Mouse (Mus musculus) hindbrain, embryonic 15.5 days (tissue): Measurements from ENCODE around the gene Kin. TPM values are rescaled to one million over a fixed set of nuclear protein-coding genes. Genes with fewer than 3 reads are reported as not detected.

Source experiments
- ATAC-seq: fragments of 200-750 bp; cut with Nextera tagmentation; 2 replicates; pipeline ENCODE4 v1.8.0; 2017; ENCODE audit warnings: low read depth, moderate number of reproducible peaks, moderate TSS enrichment; ENCODE audit not compliant: low FRiP score
- H3K27ac ChIP-seq: fragments of 300-500 bp; sonication (generic); replicated peaks from 2 replicates; pipeline ENCODE4 v1.5.1; 2015; ENCODE audit warnings: mild to moderate bottlenecking, inconsistent platforms
- H3K27me3 ChIP-seq: fragments of 300-500 bp; sonication (generic); 2 replicates; pipeline ENCODE4 v1.6.1; 2015; ENCODE audit warnings: control low read depth, inconsistent platforms
- H3K36me3 ChIP-seq: fragments of 300-500 bp; sonication (generic); 2 replicates; pipeline ENCODE4 v1.6.1; 2015; ENCODE audit warnings: control low read depth, inconsistent platforms
- H3K4me1 ChIP-seq: fragments of 300-500 bp; sonication (generic); replicated peaks from 2 replicates; pipeline ENCODE4 v1.6.1; 2015; ENCODE audit warnings: control low read depth, inconsistent platforms
- H3K4me2 ChIP-seq: fragments of 300-500 bp; sonication (generic); 2 replicates; pipeline ENCODE4 v1.6.1; 2015; ENCODE audit warnings: moderate library complexity, mild to moderate bottlenecking, inconsistent platforms
- H3K4me3 ChIP-seq: fragments of 300-500 bp; sonication (generic); 2 replicates; pipeline ENCODE4 v1.5.1; 2015; ENCODE audit warnings: mild to moderate bottlenecking, inconsistent platforms
- H3K9ac ChIP-seq: fragments of 300-500 bp; sonication (generic); 2 replicates; pipeline ENCODE4 v1.6.1; 2015; ENCODE audit warnings: inconsistent platforms
- H3K9me3 ChIP-seq: fragments of 300-500 bp; sonication (generic); 2 replicates; pipeline ENCODE4 v1.6.1; 2016; ENCODE audit warnings: control low read depth, inconsistent platforms
- WGBS: fragments of 180-500 bp; shearing (Covaris S2); methylation state at CpG from one replicate; pipeline ENCODE4 v1.1.7; 2015; 5-methylcytosine and 5-hydroxymethylcytosine counted together
- polyA plus RNA-seq: library from polyadenylated mRNA; unstranded; fragments of >200 nt; fragmentation: Nextera tagmentation; extraction: Ambion mirVana; gene quantifications from 2 replicates; pipeline ENCODE4 v1.2.1, GENCODE M21; 2015

Gene Kin
- polyA plus RNA-seq, 1 experiment from 2014 or later = 27.7 TPM

GRCm38 (mm10) chr2:10079745-10080309 lies 566 bp upstream of the Kin start:
- H3K4me1 ChIP-seq = peaks cover 39% of the 10 kb centered on the region
- H3K4me3 ChIP-seq = peak overlapping the region; percentile 95
- H3K27me3 ChIP-seq = no peaks in the 10 kb centered on the region
- peak; percentile 71 for ATAC-seq
- H3K4me2 ChIP-seq = peak overlapping the region; percentile 61
- no peaks in the 10 kb centered on the region for H3K9me3 ChIP-seq
- WGBS = under 1% methylated on average over 28 of the region's 28 CpGs
- peak overlapping the region; percentile 95 for H3K9ac ChIP-seq
- H3K36me3 ChIP-seq = no peaks in the 10 kb centered on the region
- H3K27ac ChIP-seq = peak overlapping the region; percentile 96

DNA sequence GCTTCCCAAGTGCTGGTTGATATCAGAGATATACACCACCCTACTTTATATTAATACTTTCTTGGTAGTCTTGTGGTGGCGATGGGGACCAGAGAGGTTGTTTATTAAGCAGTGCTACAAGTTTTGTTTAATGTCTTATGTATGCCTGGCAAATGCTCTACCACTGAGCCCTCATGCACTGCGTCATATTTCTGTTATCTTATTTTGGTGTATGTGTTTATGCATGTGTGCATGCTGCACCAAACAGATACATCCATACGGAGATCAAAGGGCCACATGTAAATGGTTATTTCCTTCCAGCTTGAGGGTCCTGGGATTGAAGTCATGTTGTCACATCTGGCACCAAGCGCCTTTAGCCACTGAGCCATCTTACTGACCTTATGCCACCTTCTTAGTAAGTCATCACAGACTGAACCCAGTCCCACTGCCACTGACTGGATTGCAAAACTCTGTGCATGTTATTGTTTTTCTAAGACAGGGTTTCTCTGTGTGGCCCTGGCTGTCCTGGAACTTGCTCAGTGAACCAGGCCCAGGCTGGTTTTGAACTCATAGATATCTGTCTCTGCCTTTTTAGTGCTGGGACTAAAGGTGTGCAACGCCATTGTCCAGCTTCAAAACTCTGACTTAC lies 1.2 kb downstream of the Kin start:
- H3K36me3 ChIP-seq = no peaks in the 10 kb centered on the region
- no peak for ATAC-seq
- H3K27ac ChIP-seq = no peak overlapping the region
- H3K9me3 ChIP-seq = no peaks in the 10 kb centered on the region
- no peaks in the 10 kb centered on the region for H3K27me3 ChIP-seq
- peak overlapping the region; percentile 98 for H3K9ac ChIP-seq
- 89% methylated on average over 5 of the region's 5 CpGs for WGBS
- peak overlapping the region; percentile 76 for H3K4me2 ChIP-seq
- H3K4me3 ChIP-seq = peak overlapping the region; percentile 95
- peaks cover 37% of the 10 kb centered on the region for H3K4me1 ChIP-seq

GRCm38 (mm10) chr2:10082737-10083136 lies 2.3 kb downstream of the Kin start:
- no peaks in the 10 kb centered on the region for H3K9me3 ChIP-seq
- no peak overlapping the region for H3K4me3 ChIP-seq
- 82% methylated on average over 1 of the region's 1 CpGs for whole genome bisulfite sequencing
- ATAC-seq = no peak
- H3K9ac ChIP-seq = no peak overlapping the region
- 0 out of 2 replicates have a peak, but pooled peaks cover 6% of the 10 kb centered on the region for H3K36me3 ChIP-seq
- no peaks in the 10 kb centered on the region for H3K27me3 ChIP-seq
- H3K27ac ChIP-seq = no peak overlapping the region
- peaks cover 27% of the 10 kb centered on the region for H3K4me1 ChIP-seq
- H3K4me2 ChIP-seq = no peak overlapping the region

DNA sequence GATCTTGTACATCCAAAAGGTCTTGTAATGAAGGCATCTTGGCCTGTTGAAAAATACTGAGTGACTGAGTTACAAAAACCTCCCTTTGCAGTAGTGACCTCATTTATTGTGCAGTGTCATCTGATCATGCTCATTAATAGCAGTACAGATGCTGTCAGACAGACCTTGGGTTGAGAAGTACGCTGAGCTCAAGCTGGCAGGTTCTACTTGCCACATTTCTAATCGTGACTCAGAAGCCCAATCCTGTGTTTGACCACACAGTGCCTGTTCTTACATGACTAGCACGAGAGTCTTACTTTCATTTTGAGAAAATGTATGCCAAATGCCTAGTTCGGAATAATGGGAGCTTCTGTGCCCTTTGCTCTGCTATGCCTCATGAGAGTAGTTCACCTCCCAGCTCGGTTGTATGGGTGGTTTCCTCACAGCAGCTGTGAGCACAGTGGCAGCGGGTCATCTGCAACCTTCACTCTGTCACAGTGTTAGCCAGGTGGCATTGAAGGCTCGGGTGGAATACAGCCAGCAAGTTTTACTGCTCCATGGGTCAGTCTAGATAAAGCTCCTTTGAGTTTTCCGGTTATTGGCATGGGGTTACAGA lies 7.0 kb downstream of the Kin start:
- H3K27ac ChIP-seq = no peak overlapping the region
- H3K9me3 ChIP-seq = no peaks in the 10 kb centered on the region
- H3K9ac ChIP-seq = no peak overlapping the region
- peaks cover 34% of the 10 kb centered on the region for H3K36me3 ChIP-seq
- WGBS = 79% methylated on average over 8 of the region's 8 CpGs
- ATAC-seq = no peak
- H3K4me1 ChIP-seq = no peaks in the 10 kb centered on the region
- H3K27me3 ChIP-seq = no peaks in the 10 kb centered on the region
- no peak overlapping the region for H3K4me2 ChIP-seq
- no peak overlapping the region for H3K4me3 ChIP-seq

DNA sequence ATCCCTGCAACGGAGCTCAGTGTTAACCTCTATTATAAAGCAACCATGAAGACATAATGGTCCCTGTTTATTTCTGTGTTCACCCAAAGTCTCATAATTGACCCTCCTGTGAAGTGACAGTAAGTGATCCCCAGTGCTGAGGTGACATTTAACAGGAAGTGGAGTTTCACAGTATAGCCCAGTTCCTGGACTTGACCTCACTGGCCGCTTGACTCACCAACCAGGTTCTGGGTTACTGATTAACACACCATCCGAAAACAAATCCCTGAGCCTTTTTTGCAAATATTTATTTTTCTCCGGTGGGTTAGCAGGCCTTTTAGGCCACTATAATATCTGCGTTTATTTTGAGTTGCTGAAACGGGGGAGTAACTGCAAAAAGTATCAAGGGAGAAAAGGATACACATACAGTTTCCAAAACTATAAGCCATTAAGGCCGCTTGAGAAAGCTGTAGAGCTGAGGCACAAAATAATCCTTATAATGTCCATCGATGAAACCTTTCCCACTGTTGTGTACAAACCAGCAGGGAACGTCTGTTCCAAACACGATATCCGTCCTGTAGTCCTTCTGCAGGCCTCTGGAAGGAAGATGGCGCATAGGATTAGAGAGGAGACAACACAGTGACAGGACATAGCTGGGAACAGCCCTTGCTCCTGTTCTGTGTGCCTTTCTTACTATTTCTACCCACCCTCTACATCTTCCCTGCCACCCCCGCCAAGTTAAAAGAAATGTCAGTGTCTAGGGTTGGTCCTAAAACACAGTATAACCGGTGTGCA lies 14.1 kb downstream of the Kin start:
- no peak overlapping the region for H3K4me2 ChIP-seq
- no peak overlapping the region for H3K27ac ChIP-seq
- 0 out of 2 replicates have a peak, but pooled peaks have one; percentile 24 for ATAC-seq
- no peak overlapping the region for H3K4me3 ChIP-seq
- no peaks in the 10 kb centered on the region for H3K27me3 ChIP-seq
- H3K36me3 ChIP-seq = peaks cover 32% of the 10 kb centered on the region
- WGBS = 89% methylated on average over 14 of the region's 14 CpGs
- H3K9ac ChIP-seq = no peak overlapping the region
- H3K4me1 ChIP-seq = no peaks in the 10 kb centered on the region
- H3K9me3 ChIP-seq = no peaks in the 10 kb centered on the region

- WGBS = 37% methylated on average over 9 of the region's 9 CpGs
- Histone ChIP-seq H3K4me1 (no peaks in the 10 kb centered on the region), H3K27ac (no peak overlapping the region), H3K4me2 (no peak overlapping the region), H3K36me3 (no peaks in the 10 kb centered on the region), H3K4me3 (no peak overlapping the region), H3K9me3 (no peaks in the 10 kb centered on the region), H3K9ac (no peak overlapping the region), H3K27me3 (no peaks in the 10 kb centered on the region)
- no peak for ATAC-seq
Observed at GRCm38 (mm10) chr2:10098598-10099215, 18.3 kb downstream of the Kin start.

DNA sequence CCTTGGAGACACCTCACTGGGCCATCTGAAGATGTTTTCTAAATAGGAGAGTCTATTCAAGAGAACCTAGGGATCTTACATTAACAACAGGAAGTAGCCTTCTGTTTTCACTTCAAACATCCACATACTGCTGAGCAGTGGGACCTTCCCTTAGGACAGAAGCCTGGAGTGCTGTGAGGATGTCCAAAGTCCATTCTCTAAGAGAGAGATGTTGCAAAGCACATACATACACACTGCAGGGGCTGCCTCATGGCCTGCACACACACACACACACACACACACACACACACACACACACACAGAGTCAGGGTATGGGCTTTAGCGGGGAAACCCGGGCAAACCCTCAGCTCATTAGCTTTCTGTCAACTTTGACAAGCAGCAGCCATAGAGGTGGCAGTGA lies 20.1 kb downstream of the Kin start:
- Histone ChIP-seq H3K27me3 (no peaks in the 10 kb centered on the region), H3K4me1 (no peaks in the 10 kb centered on the region), H3K4me2 (no peak overlapping the region), H3K4me3 (no peak overlapping the region), H3K9ac (no peak overlapping the region), H3K9me3 (no peaks in the 10 kb centered on the region), H3K36me3 (no peaks in the 10 kb centered on the region), H3K27ac (no peak overlapping the region)
- ATAC-seq = no peak; the same call in 1 of the 2 replicates
- WGBS = 78% methylated on average over 2 of the region's 2 CpGs

DNA sequence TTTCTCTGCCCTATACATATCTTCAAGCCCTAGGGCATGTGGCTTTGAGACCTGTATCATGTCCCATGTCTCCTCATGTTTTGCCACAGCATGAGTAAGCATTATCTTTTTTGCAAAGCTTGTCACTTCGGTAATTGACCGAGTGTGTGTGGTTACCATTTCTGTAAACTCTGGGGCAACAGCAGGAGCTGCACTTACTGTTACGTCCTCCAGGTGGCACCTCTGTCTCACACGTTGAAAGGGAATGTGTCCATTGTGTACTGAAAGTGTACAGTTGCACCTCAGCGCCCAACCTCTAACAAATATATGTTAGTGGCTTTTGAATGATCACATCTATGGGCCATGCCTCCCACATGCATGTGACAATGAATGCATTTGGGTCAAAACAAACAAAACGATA lies 20.8 kb downstream of the Kin start:
- no peaks in the 10 kb centered on the region for H3K36me3 ChIP-seq
- no peak overlapping the region for H3K4me3 ChIP-seq
- no peaks in the 10 kb centered on the region for H3K27me3 ChIP-seq
- 0 out of 2 replicates have a peak, but pooled peaks have one; percentile 52 for ATAC-seq
- WGBS = 39% methylated on average over 6 of the region's 6 CpGs
- no peak overlapping the region for H3K4me2 ChIP-seq
- no peak overlapping the region for H3K9ac ChIP-seq
- H3K27ac ChIP-seq = no peak overlapping the region
- H3K4me1 ChIP-seq = no peaks in the 10 kb centered on the region
- H3K9me3 ChIP-seq = no peaks in the 10 kb centered on the region

- WGBS = 62% methylated on average over 6 of the region's 6 CpGs
- no peak overlapping the region for H3K4me3 ChIP-seq
- H3K4me2 ChIP-seq = no peak overlapping the region
- H3K27me3 ChIP-seq = no peaks in the 10 kb centered on the region
- H3K9ac ChIP-seq = no peak overlapping the region
- H3K4me1 ChIP-seq = no peaks in the 10 kb centered on the region
- no peaks in the 10 kb centered on the region for H3K36me3 ChIP-seq
- peak overlapping the region; percentile 14; the same call in 1 of the 2 replicates for H3K27ac ChIP-seq
- no peaks in the 10 kb centered on the region for H3K9me3 ChIP-seq
- ATAC-seq = peak; percentile 61; the same call in 1 of the 2 replicates
Observed at GRCm38 (mm10) chr2:10108535-10109189, 28.3 kb downstream of the Kin start.

DNA sequence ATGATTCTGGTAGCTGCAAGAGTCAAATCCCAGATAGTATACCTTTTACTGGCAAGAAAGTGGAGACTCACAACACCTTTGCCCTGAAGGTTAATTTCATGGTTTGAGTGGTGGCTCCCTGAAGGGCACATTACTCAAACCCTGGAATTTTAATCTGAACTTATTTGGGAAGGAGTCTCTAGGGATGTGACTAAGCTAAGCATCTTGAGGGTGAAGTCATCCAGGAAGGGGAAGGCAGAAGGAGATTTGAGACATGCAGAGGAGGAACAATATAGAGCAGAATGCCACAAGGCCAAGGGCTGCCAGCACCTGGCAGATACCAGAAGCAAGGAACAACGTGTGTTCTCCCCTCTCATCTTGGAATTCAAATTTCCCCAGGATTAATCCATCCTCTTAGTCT lies 38.4 kb downstream of the Kin start:
- no peak for ATAC-seq
- H3K4me3 ChIP-seq = no peak overlapping the region
- no peaks in the 10 kb centered on the region for H3K36me3 ChIP-seq
- no peaks in the 10 kb centered on the region for H3K27me3 ChIP-seq
- 67% methylated on average over 1 of the region's 1 CpGs for WGBS
- H3K9me3 ChIP-seq = no peaks in the 10 kb centered on the region
- no peaks in the 10 kb centered on the region for H3K4me1 ChIP-seq
- no peak overlapping the region for H3K9ac ChIP-seq
- H3K4me2 ChIP-seq = no peak overlapping the region
- H3K27ac ChIP-seq = no peak overlapping the region

GRCm38 (mm10) chr2:10119276-10119675 lies 38.9 kb downstream of the Kin start:
- no peak for ATAC-seq

More at GRCm38 (mm10) chr2:10119276-10119675, 38.9 kb downstream of the Kin start:
- Histone ChIP-seq H3K27me3 (no peaks in the 10 kb centered on the region), H3K4me3 (no peak overlapping the region), H3K36me3 (no peaks in the 10 kb centered on the region), H3K27ac (no peak overlapping the region), H3K9ac (no peak overlapping the region), H3K4me2 (no peak overlapping the region), H3K4me1 (no peaks in the 10 kb centered on the region), H3K9me3 (no peaks in the 10 kb centered on the region)
- WGBS = 87% methylated on average over 8 of the region's 8 CpGs
